ENCODE assay signal across 8 mouse cellular contexts in the genomic region with DNA sequence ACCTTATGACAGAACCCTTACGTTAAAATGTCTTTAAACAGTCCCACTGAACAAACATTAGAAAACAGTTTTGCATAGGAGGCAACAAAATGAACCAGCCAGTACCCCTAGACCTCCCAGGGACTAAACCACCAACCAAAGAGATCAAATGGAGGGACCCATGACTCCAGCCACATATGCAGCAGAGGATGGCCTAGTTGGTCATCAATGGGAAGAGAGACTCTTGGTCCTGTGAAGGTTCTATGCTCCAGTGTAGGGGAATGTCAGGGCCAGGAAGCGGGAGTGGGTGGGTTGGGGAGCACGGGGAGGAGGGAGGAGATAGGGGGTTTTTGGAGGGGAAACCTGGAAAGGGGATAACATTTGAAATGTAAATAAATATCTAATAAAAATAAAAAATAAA. TPM values are rescaled to one million over a fixed set of nuclear protein-coding genes. Genes with fewer than 3 reads are reported as not detected.
DNase-seq lines count a peak whose midpoint lies in the region; ATAC-seq lines count a peak whose summit lies in the region.
"Not testable (repeated sequence)": the region's sequence is repeated elsewhere in the genome, so short reads cannot be mapped to it uniquely, and the experiment has no call there.
"Had no signal": no experiment of that assay in that cellular context is flagged by ENCODE, and none has a peak within 500 bp of the region (broad histone marks: within the 10 kb centered on the region; RNA-seq: fewer than 3 reads in every experiment).

No protein-coding gene starts in this region.

- H3K9me3 ChIP-seq in forebrain, embryonic 11.5 days (ENCODE audit: control insufficient read depth, low read length); forebrain, embryonic 15.5 days; hindbrain, embryonic 12.5 days (replicated peaks); kidney, embryonic 16.5 days (ENCODE audit: low read length); liver, embryonic 12.5 days (replicated peaks); midbrain, embryonic 11.5 days (ENCODE audit: control insufficient read depth, low read length); neural tube, embryonic 12.5 days: not testable (repeated sequence)

- H3K9ac ChIP-seq in forebrain, embryonic 11.5 days (ENCODE audit: low read length); forebrain, embryonic 15.5 days (replicated peaks); hindbrain, embryonic 12.5 days; kidney, embryonic 16.5 days (replicated peaks; ENCODE audit: low read length); liver, embryonic 12.5 days; midbrain, embryonic 11.5 days (ENCODE audit: low read length); neural tube, embryonic 12.5 days: not testable (repeated sequence)

- not testable (repeated sequence) for H3K27me3 ChIP-seq in forebrain, embryonic 11.5 days (ENCODE audit: control insufficient read depth, insufficient read depth, low read length); forebrain, embryonic 15.5 days; hindbrain, embryonic 12.5 days; kidney, embryonic 16.5 days (ENCODE audit: insufficient read depth, low read length); liver, embryonic 12.5 days (replicated peaks); midbrain, embryonic 11.5 days (ENCODE audit: control insufficient read depth, insufficient read depth, low read length); neural tube, embryonic 12.5 days (replicated peaks)

- not testable (repeated sequence) for DNase-seq in forebrain, embryonic 11.5 days (ENCODE audit: low spot score)
- DNase-seq in midbrain, embryonic 11.5 days (ENCODE audit: low spot score, missing footprints): peak; percentile 49

- H3K4me3 ChIP-seq in forebrain, embryonic 11.5 days (ENCODE audit: low read depth, low read length): peak overlapping the region; percentile 16
- not testable (repeated sequence) for H3K4me3 ChIP-seq in forebrain, embryonic 15.5 days; hindbrain, embryonic 12.5 days; kidney, embryonic 16.5 days (ENCODE audit: low read length); liver, embryonic 12.5 days; midbrain, embryonic 11.5 days (ENCODE audit: low read depth, low read length); neural tube, embryonic 12.5 days

- peak overlapping the region; percentile 39 for H3K4me2 ChIP-seq in forebrain, embryonic 11.5 days (ENCODE audit: low read depth, low read length, severe bottlenecking)
- H3K4me2 ChIP-seq in forebrain, embryonic 15.5 days (replicated peaks): peak overlapping the region; percentile 22
- H3K4me2 ChIP-seq in hindbrain, embryonic 12.5 days (replicated peaks): peak overlapping the region; percentile 15; the same call in 1 of the 2 replicates
- H3K4me2 ChIP-seq in kidney, embryonic 16.5 days (replicated peaks; ENCODE audit: low read depth, low read length): peak overlapping the region; percentile 27; the same call in 1 of the 2 replicates
- peak overlapping the region; percentile 31; the same call in 1 of the 2 replicates for H3K4me2 ChIP-seq in liver, embryonic 12.5 days
- H3K4me2 ChIP-seq in midbrain, embryonic 11.5 days: peak overlapping the region; percentile 30
- H3K4me2 ChIP-seq in neural tube, embryonic 12.5 days (replicated peaks): peak overlapping the region; percentile 37

- ATAC-seq in forebrain, embryonic 11.5 days (replicated peaks; ENCODE audit: low FRiP score); forebrain, embryonic 15.5 days (replicated peaks); hindbrain, embryonic 12.5 days (ENCODE audit: low FRiP score); kidney, embryonic 16.5 days (ENCODE audit: low FRiP score, low TSS enrichment); liver, embryonic 12.5 days; midbrain, embryonic 11.5 days (ENCODE audit: low FRiP score); neural tube, embryonic 12.5 days (ENCODE audit: low FRiP score, low read depth): not testable (repeated sequence)

- not testable (repeated sequence) for H3K4me1 ChIP-seq in forebrain, embryonic 11.5 days (replicated peaks; ENCODE audit: control insufficient read depth, insufficient read depth, low read length); forebrain, embryonic 15.5 days; hindbrain, embryonic 12.5 days; kidney, embryonic 16.5 days (ENCODE audit: insufficient read depth, low read length); midbrain, embryonic 11.5 days (ENCODE audit: control insufficient read depth, insufficient read depth, low read length); neural tube, embryonic 12.5 days
- peaks cover 29% of the 10 kb centered on the region for H3K4me1 ChIP-seq in liver, embryonic 12.5 days

- not testable (repeated sequence) for H3K36me3 ChIP-seq in forebrain, embryonic 11.5 days (ENCODE audit: control insufficient read depth, insufficient read depth, low read length); forebrain, embryonic 15.5 days; hindbrain, embryonic 12.5 days; kidney, embryonic 16.5 days (ENCODE audit: insufficient read depth, low read length); liver, embryonic 12.5 days; midbrain, embryonic 11.5 days (ENCODE audit: control insufficient read depth, insufficient read depth, low read length); neural tube, embryonic 12.5 days

- H3K27ac ChIP-seq in forebrain, embryonic 11.5 days (ENCODE audit: low read depth, low read length); forebrain, embryonic 15.5 days (replicated peaks); hindbrain, embryonic 12.5 days; kidney, embryonic 16.5 days (ENCODE audit: low read length); liver, embryonic 12.5 days; midbrain, embryonic 11.5 days (ENCODE audit: low read depth, low read length); neural tube, embryonic 12.5 days: not testable (repeated sequence)

- 93% methylated on average over 3 of the region's 3 CpGs for WGBS in forebrain, embryonic 11.5 days
- whole genome bisulfite sequencing in forebrain, embryonic 15.5 days: 79% methylated on average over 3 of the region's 3 CpGs
- 87% methylated on average over 3 of the region's 3 CpGs for WGBS in hindbrain, embryonic 12.5 days
- 77% methylated on average over 3 of the region's 3 CpGs for WGBS in kidney, embryonic 16.5 days
- 91% methylated on average over 3 of the region's 3 CpGs for WGBS in liver, embryonic 12.5 days (ENCODE audit: insufficient replicate concordance)
- 84% methylated on average over 3 of the region's 3 CpGs for WGBS in midbrain, embryonic 11.5 days
- 95% methylated on average over 3 of the region's 3 CpGs for WGBS in neural tube, embryonic 12.5 days

RNA-seq across cellular contexts. Expression of gene Napepld, which starts 1.6 kb away (rescaled TPM):
- 17.9 and 20.3 TPM in 2 replicates for polyA plus RNA-seq in forebrain, embryonic 11.5 days (2014; fragmentation: Nextera tagmentation; extraction: Ambion mirVana)
- polyA plus RNA-seq in forebrain, embryonic 15.5 days (2015; fragmentation: Nextera tagmentation; extraction: Ambion mirVana): 3.9 and 4.2 TPM in 2 replicates
- polyA plus RNA-seq in hindbrain, embryonic 12.5 days (2016; fragmentation: Nextera tagmentation; extraction: Ambion mirVana): 4.9 and 5.2 TPM in 2 replicates
- 5.9 and 7.3 TPM in 2 replicates for polyA plus RNA-seq in kidney, embryonic 16.5 days (2015; fragmentation: Nextera tagmentation; extraction: Ambion mirVana)
- polyA plus RNA-seq in liver, embryonic 12.5 days (2016; fragmentation: Nextera tagmentation; extraction: Ambion mirVana): 1.6 and 2.1 TPM in 2 replicates
- 17.0 and 17.1 TPM in 2 replicates for polyA plus RNA-seq in midbrain, embryonic 11.5 days (2014; fragmentation: Nextera tagmentation; extraction: Ambion mirVana)
- 5.4 and 5.5 TPM in 2 replicates for polyA plus RNA-seq in neural tube, embryonic 12.5 days (2016; fragmentation: Nextera tagmentation; extraction: Ambion mirVana)

RNA-seq across cellular contexts. Expression of gene Pmpcb, which starts 37.4 kb away (rescaled TPM):
- polyA plus RNA-seq in forebrain, embryonic 11.5 days (2014; fragmentation: Nextera tagmentation; extraction: Ambion mirVana): 98.6 and 99.3 TPM in 2 replicates
- 85.3 and 89.1 TPM in 2 replicates for polyA plus RNA-seq in forebrain, embryonic 15.5 days (2015; fragmentation: Nextera tagmentation; extraction: Ambion mirVana)
- 85.9 and 90.0 TPM in 2 replicates for polyA plus RNA-seq in hindbrain, embryonic 12.5 days (2016; fragmentation: Nextera tagmentation; extraction: Ambion mirVana)
- polyA plus RNA-seq in kidney, embryonic 16.5 days (2015; fragmentation: Nextera tagmentation; extraction: Ambion mirVana): 91.9 and 104 TPM in 2 replicates
- polyA plus RNA-seq in liver, embryonic 12.5 days (2016; fragmentation: Nextera tagmentation; extraction: Ambion mirVana): 49.2 and 53.7 TPM in 2 replicates
- 106 and 115 TPM in 2 replicates for polyA plus RNA-seq in midbrain, embryonic 11.5 days (2014; fragmentation: Nextera tagmentation; extraction: Ambion mirVana)
- polyA plus RNA-seq in neural tube, embryonic 12.5 days (2016; fragmentation: Nextera tagmentation; extraction: Ambion mirVana): 82.7 and 83.2 TPM in 2 replicates

RNA-seq across cellular contexts. Expression of gene Armc10, which starts 53.9 kb away (rescaled TPM):
- polyA plus RNA-seq in forebrain, embryonic 11.5 days (2014; fragmentation: Nextera tagmentation; extraction: Ambion mirVana): 93.1 and 93.2 TPM in 2 replicates
- 88.5 and 90.3 TPM in 2 replicates for polyA plus RNA-seq in forebrain, embryonic 15.5 days (2015; fragmentation: Nextera tagmentation; extraction: Ambion mirVana)
- 63.5 and 67.5 TPM in 2 replicates for polyA plus RNA-seq in hindbrain, embryonic 12.5 days (2016; fragmentation: Nextera tagmentation; extraction: Ambion mirVana)
- polyA plus RNA-seq in kidney, embryonic 16.5 days (2015; fragmentation: Nextera tagmentation; extraction: Ambion mirVana): 52.4 and 55.2 TPM in 2 replicates
- polyA plus RNA-seq in liver, embryonic 12.5 days (2016; fragmentation: Nextera tagmentation; extraction: Ambion mirVana): 10.6 and 11.8 TPM in 2 replicates
- 93.1 and 98.3 TPM in 2 replicates for polyA plus RNA-seq in midbrain, embryonic 11.5 days (2014; fragmentation: Nextera tagmentation; extraction: Ambion mirVana)
- polyA plus RNA-seq in neural tube, embryonic 12.5 days (2016; fragmentation: Nextera tagmentation; extraction: Ambion mirVana): 64.4 and 69.6 TPM in 2 replicates

RNA-seq across cellular contexts. Expression of gene Fbxl13, which starts 54.1 kb away (rescaled TPM):
- 0.15 TPM in 1 of 2 replicates, not detected in the other for polyA plus RNA-seq in forebrain, embryonic 11.5 days (2014; fragmentation: Nextera tagmentation; extraction: Ambion mirVana)
- polyA plus RNA-seq in forebrain, embryonic 15.5 days (2015; fragmentation: Nextera tagmentation; extraction: Ambion mirVana): 0.33 and 0.34 TPM in 2 replicates
- polyA plus RNA-seq in hindbrain, embryonic 12.5 days (2016; fragmentation: Nextera tagmentation; extraction: Ambion mirVana): 0.33 and 0.44 TPM in 2 replicates
- polyA plus RNA-seq in kidney, embryonic 16.5 days (2015; fragmentation: Nextera tagmentation; extraction: Ambion mirVana): 0.24 and 0.30 TPM in 2 replicates
- polyA plus RNA-seq in liver, embryonic 12.5 days (2016; fragmentation: Nextera tagmentation; extraction: Ambion mirVana): 0.06 and 0.23 TPM in 2 replicates
- 0.08 and 0.30 TPM in 2 replicates for polyA plus RNA-seq in midbrain, embryonic 11.5 days (2014; fragmentation: Nextera tagmentation; extraction: Ambion mirVana)
- 0.22 and 0.39 TPM in 2 replicates for polyA plus RNA-seq in neural tube, embryonic 12.5 days (2016; fragmentation: Nextera tagmentation; extraction: Ambion mirVana)
- polyA plus RNA-seq: erythroblast, embryonic 14.5 days had no signal
